Mouse (Mus musculus): ENCODE measurements around the gene Chst15. TPM values are rescaled to one million over a fixed set of nuclear protein-coding genes. Genes with fewer than 3 reads are reported as not detected.

Chst15 gene
- polyA plus RNA-seq, 1 experiment from 2014 or later = 27.0 TPM

DNA sequence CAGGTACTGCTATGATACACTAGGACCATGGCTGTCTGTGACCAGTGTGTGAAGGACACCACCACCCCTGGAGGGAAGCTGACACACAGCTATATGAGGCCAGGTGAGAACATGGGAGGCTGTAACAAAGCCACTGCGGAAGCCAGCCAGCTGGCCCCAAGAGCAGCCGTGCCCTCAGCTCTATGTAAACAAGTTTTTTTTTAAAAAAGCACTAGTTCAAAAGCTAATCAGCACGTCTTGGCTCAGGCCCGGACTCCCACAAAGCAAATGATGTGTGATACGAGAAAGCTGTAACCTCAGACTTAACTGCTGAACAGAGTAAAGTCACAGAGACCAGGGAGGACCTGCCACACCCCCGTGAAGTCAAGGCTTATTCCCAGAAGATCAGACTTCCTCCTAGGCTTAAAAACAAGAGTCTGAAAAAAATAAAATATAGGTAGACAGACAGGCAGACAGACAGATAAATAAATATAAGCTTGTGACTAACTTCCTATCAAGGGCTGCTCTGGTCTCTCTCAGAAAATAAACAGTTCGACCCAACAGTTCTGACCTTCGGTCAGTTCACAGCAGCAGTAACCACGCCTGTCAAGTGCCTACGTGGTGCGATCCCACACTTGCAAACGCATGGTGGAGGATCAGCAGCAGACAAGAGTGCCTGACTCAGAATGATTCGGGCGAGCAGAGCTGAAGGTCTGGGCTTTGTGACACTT, 30.2 kb downstream of the Chst15 start:
- no peak for ATAC-seq (ENCODE audit: low FRiP score, low read depth)

DNA sequence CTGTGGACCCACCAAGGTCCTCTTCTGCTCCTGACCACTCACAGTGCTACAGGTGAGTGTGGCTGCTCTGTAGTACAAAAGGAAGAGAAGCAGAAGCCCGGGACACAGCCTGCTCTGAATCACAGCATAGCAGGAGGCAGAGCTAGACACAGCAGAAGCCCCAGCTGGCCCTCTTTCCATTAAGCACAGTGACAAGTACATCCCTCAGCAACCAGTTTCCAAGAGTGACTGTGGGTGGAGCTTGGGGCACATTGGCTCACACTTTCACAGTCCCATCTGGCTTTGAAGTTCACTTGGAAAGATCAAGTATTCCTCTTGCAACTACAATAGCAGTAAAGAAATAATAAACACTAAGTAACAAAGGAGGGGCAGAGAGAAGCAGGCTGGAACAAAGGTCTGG, 32.2 kb downstream of the Chst15 start:
- no peak for ATAC-seq (ENCODE audit: low FRiP score, low read depth)
- WGBS = 12% methylated on average over 1 of the region's 1 CpGs
- Histone ChIP-seq H3K9ac (no peak overlapping the region), H3K4me1 (replicated peaks) (peaks cover 59% of the 10 kb centered on the region), H3K4me3 (no peak overlapping the region), H3K27me3 (no peaks in the 10 kb centered on the region), H3K4me2 (no peak overlapping the region), H3K36me3 (no peaks in the 10 kb centered on the region), H3K9me3 (no peaks in the 10 kb centered on the region), H3K27ac (replicated peaks) (peak overlapping the region; percentile 70; the same call in 1 of the 2 replicates)

More for the DNA sequence above, 30.2 kb downstream of the Chst15 start:
- Histone ChIP-seq H3K4me3 (no peak overlapping the region), H3K9me3 (no peaks in the 10 kb centered on the region), H3K27me3 (no peaks in the 10 kb centered on the region), H3K27ac (replicated peaks) (peak overlapping the region; percentile 3; the same call in 1 of the 2 replicates), H3K4me2 (no peak overlapping the region), H3K9ac (no peak overlapping the region), H3K4me1 (replicated peaks) (peaks cover 52% of the 10 kb centered on the region), H3K36me3 (no peaks in the 10 kb centered on the region)
- WGBS = 36% methylated on average over 14 of the region's 14 CpGs

- Histone ChIP-seq H3K4me3 (no peak overlapping the region), H3K36me3 (no peaks in the 10 kb centered on the region), H3K9me3 (no peaks in the 10 kb centered on the region), H3K4me2 (no peak overlapping the region), H3K27me3 (no peaks in the 10 kb centered on the region), H3K27ac (replicated peaks) (peak overlapping the region; percentile 70), H3K4me1 (replicated peaks) (peaks cover 59% of the 10 kb centered on the region), H3K9ac (no peak overlapping the region)
- no peak; the same call in 1 of the 2 replicates for ATAC-seq (ENCODE audit: low FRiP score, low read depth)
- WGBS = 33% methylated on average over 7 of the region's 7 CpGs
Observed at GRCm38 (mm10) chr7:132284048-132284737, 32.8 kb downstream of the Chst15 start.

- no peak overlapping the region for H3K4me3 ChIP-seq
- no peaks in the 10 kb centered on the region for H3K36me3 ChIP-seq
- H3K9ac ChIP-seq = no peak overlapping the region
- H3K27ac ChIP-seq (replicated peaks) = no peak overlapping the region
- peaks cover 48% of the 10 kb centered on the region for H3K4me1 ChIP-seq (replicated peaks)
- no peak overlapping the region for H3K4me2 ChIP-seq
- no peaks in the 10 kb centered on the region for H3K27me3 ChIP-seq
- H3K9me3 ChIP-seq = no peaks in the 10 kb centered on the region
- ATAC-seq (ENCODE audit: low FRiP score, low read depth) = no peak
- 93% methylated on average over 2 of the region's 2 CpGs for WGBS
Observed at GRCm38 (mm10) chr7:132282576-132282975, 34.5 kb downstream of the Chst15 start.

GRCm38 (mm10) chr7:132282161-132282560, 34.9 kb downstream of the Chst15 start:
- Histone ChIP-seq H3K9me3 (no peaks in the 10 kb centered on the region), H3K27me3 (no peaks in the 10 kb centered on the region), H3K4me3 (no peak overlapping the region), H3K27ac (replicated peaks) (0 out of 2 replicates have a peak overlapping the region, but pooled peaks have one; percentile 31), H3K36me3 (no peaks in the 10 kb centered on the region), H3K9ac (no peak overlapping the region), H3K4me2 (no peak overlapping the region), H3K4me1 (replicated peaks) (peaks cover 47% of the 10 kb centered on the region)
- WGBS = 68% methylated on average over 3 of the region's 3 CpGs
- ATAC-seq (ENCODE audit: low FRiP score, low read depth) = no peak

GRCm38 (mm10) chr7:132281753-132282152, 35.3 kb downstream of the Chst15 start:
- H3K27ac ChIP-seq (replicated peaks) = no peak overlapping the region
- H3K4me3 ChIP-seq = no peak overlapping the region
- no peaks in the 10 kb centered on the region for H3K27me3 ChIP-seq
- peak; percentile 43; the same call in 1 of the 2 replicates for ATAC-seq (ENCODE audit: low FRiP score, low read depth)
- no peak overlapping the region for H3K4me2 ChIP-seq
- H3K9me3 ChIP-seq = no peaks in the 10 kb centered on the region
- no peaks in the 10 kb centered on the region for H3K36me3 ChIP-seq
- peaks cover 45% of the 10 kb centered on the region for H3K4me1 ChIP-seq (replicated peaks)
- no peak overlapping the region for H3K9ac ChIP-seq
- 55% methylated on average over 4 of the region's 4 CpGs for WGBS

- Histone ChIP-seq H3K4me1 (replicated peaks) (peaks cover 32% of the 10 kb centered on the region), H3K27me3 (no peaks in the 10 kb centered on the region), H3K9me3 (no peaks in the 10 kb centered on the region), H3K4me3 (no peak overlapping the region), H3K27ac (replicated peaks) (no peak overlapping the region), H3K4me2 (no peak overlapping the region), H3K36me3 (no peaks in the 10 kb centered on the region), H3K9ac (no peak overlapping the region)
- 92% methylated on average over 3 of the region's 3 CpGs for WGBS
- no peak for ATAC-seq (ENCODE audit: low FRiP score, low read depth)
Observed at GRCm38 (mm10) chr7:132278658-132279057, 38.4 kb downstream of the Chst15 start.

DNA sequence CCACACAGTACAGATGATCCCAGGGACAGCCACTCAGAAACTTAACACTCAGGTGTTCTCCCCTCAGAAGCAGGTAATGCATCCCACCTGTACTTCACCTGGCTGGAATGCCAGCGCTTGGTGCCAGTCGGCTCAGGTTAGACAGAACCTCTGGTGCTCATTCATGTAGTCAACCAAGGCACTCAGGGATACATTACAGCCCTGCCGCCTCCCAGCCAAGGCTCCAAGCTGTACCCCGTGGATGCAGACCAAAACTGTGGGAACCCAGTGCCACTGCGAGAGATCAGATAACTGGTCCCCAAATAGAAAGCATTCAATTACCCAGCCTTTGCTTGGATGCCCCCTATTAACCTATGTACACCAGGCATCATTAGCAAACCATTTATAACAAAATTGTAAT, 40.7 kb downstream of the Chst15 start:
- Histone ChIP-seq H3K9ac (no peak overlapping the region), H3K9me3 (no peaks in the 10 kb centered on the region), H3K4me3 (no peak overlapping the region), H3K27ac (replicated peaks) (no peak overlapping the region), H3K4me2 (no peak overlapping the region), H3K36me3 (no peaks in the 10 kb centered on the region), H3K27me3 (no peaks in the 10 kb centered on the region), H3K4me1 (replicated peaks) (peaks cover 25% of the 10 kb centered on the region)
- no peak for ATAC-seq (ENCODE audit: low FRiP score, low read depth)
- WGBS = 72% methylated on average over 5 of the region's 5 CpGs

DNA sequence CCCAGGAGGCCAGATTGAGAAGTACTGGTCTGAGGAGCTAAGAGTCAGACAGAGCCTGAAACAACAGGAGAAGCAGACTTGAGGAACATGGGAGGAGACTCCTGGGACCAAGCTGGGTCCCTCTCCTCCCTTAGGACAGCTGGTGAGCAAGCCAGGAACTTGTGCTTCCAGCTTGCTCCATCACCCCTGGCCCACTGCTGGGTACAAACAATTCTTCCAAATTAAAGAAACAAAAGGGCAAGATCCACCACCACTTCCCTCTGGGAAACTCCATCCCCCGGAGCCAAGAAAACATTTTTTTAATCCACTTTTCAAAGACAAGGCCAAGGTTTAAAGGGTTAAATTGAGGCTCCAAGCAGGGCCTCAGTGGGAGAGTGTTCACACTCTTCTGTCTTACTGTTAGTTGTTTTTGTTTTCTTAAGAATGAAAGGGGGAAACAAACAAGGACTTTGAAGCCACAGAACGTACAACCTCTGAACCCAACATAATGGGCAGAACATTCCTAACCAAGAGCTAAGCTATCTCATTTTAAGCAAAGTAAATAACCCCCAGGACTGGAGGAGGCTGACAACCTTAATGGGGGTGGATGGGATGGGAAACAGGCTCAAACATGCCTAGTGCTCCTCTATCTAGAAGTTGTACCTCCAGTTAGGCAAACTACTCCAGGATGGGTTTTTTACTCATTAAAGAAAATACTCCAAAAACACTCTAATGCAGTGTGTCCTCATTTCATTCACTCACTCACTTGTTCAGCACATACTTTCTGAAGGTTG, 43.1 kb downstream of the Chst15 start:
- no peaks in the 10 kb centered on the region for H3K36me3 ChIP-seq
- ATAC-seq (ENCODE audit: low FRiP score, low read depth) = no peak
- H3K4me1 ChIP-seq (replicated peaks) = peaks cover 18% of the 10 kb centered on the region
- no peak overlapping the region for H3K4me3 ChIP-seq
- no peaks in the 10 kb centered on the region for H3K9me3 ChIP-seq
- no peak overlapping the region for H3K9ac ChIP-seq
- no peak overlapping the region for H3K4me2 ChIP-seq
- H3K27ac ChIP-seq (replicated peaks) = no peak overlapping the region
- no peaks in the 10 kb centered on the region for H3K27me3 ChIP-seq
- WGBS = 64% methylated on average over 2 of the region's 2 CpGs

DNA sequence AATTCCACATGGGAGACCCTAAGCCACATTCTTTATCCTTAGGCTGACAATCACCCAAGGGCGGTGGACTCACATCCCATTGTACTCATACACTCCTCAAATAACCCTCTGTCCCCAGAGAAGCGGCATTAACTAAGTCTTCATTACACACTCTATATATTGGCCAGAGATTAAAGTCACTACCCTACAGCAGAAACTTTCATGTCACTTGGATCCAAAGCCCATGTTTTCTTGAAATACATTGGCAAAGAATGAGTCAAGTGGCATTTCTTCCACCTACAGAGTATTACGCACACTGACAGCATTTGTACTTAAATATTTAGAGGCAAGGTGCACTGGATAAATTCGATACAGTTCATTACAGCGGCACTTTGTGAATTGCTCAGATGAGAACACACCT, 44.0 kb downstream of the Chst15 start:
- H3K27me3 ChIP-seq = no peaks in the 10 kb centered on the region
- WGBS = 95% methylated on average over 5 of the region's 5 CpGs
- no peak overlapping the region for H3K4me2 ChIP-seq
- H3K36me3 ChIP-seq = no peaks in the 10 kb centered on the region
- peaks cover 18% of the 10 kb centered on the region for H3K4me1 ChIP-seq (replicated peaks)
- no peak overlapping the region for H3K4me3 ChIP-seq
- H3K9me3 ChIP-seq = no peaks in the 10 kb centered on the region
- H3K27ac ChIP-seq (replicated peaks) = no peak overlapping the region; the same call in 1 of the 2 replicates
- no peak for ATAC-seq (ENCODE audit: low FRiP score, low read depth)
- H3K9ac ChIP-seq = no peak overlapping the region

- no peak overlapping the region for H3K9ac ChIP-seq
Observed at GRCm38 (mm10) chr7:132270364-132270763, 46.7 kb downstream of the Chst15 start.

DNA sequence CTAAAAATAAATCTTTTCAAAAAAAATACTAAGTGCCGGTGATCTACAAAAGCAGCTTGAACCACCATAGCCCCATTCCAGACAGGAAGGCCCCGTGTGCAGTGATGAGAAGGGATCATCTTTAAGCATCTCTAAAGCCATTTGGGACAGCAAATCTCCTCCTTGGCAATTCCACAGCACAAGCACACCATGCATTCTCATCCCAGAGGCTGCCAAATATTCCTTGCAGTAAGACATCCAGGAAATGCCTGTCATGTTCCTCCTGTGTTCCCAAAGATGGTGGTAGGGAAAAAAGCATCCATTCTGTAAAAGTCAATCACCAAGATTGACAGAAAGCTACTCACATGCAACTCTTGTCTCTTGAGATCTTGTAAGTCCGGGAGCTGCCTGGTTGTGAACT, 47.4 kb downstream of the Chst15 start:
- no peak overlapping the region for H3K9ac ChIP-seq
- H3K27me3 ChIP-seq = no peaks in the 10 kb centered on the region
- no peak overlapping the region for H3K4me3 ChIP-seq
- no peaks in the 10 kb centered on the region for H3K36me3 ChIP-seq
- no peak overlapping the region for H3K27ac ChIP-seq (replicated peaks)
- H3K4me1 ChIP-seq (replicated peaks) = peaks cover 11% of the 10 kb centered on the region
- 78% methylated on average over 3 of the region's 3 CpGs for WGBS
- no peak overlapping the region for H3K4me2 ChIP-seq
- H3K9me3 ChIP-seq = no peaks in the 10 kb centered on the region
- ATAC-seq (ENCODE audit: low FRiP score, low read depth) = no peak

More at GRCm38 (mm10) chr7:132270364-132270763, 46.7 kb downstream of the Chst15 start:
- Histone ChIP-seq H3K4me3 (no peak overlapping the region), H3K4me2 (no peak overlapping the region), H3K9me3 (no peaks in the 10 kb centered on the region), H3K27me3 (no peaks in the 10 kb centered on the region), H3K4me1 (replicated peaks) (peaks cover 9% of the 10 kb centered on the region), H3K36me3 (no peaks in the 10 kb centered on the region), H3K27ac (replicated peaks) (no peak overlapping the region)
- WGBS = 85% methylated on average over 8 of the region's 8 CpGs
- ATAC-seq (ENCODE audit: low FRiP score, low read depth) = no peak
